Mouse (Mus musculus) induced T-regulatory cell, adult 2 months (primary cell): ENCODE data around the gene Sesn1.
"Not testable (repeated sequence)": the region's sequence is repeated elsewhere in the genome, so short reads cannot be mapped to it uniquely, and the experiment has no call there.

ENCODE experiments used
- DNase-seq: peaks from one replicate; pipeline ENCODE4 v3.0.0-alpha.2; 2012; ENCODE audit warnings: low read depth

The Sesn1 gene

GRCm38 (mm10) chr10:41809771-41810563, at the start of gene Sesn1, which contains the start of gene Cep57l1:
TSS of gene Sesn1 (plus strand) at chr10:41809935.
TSS of gene Cep57l1 (minus strand) at chr10:41809871.
- DNase-seq, result peak; percentile 95

DNA sequence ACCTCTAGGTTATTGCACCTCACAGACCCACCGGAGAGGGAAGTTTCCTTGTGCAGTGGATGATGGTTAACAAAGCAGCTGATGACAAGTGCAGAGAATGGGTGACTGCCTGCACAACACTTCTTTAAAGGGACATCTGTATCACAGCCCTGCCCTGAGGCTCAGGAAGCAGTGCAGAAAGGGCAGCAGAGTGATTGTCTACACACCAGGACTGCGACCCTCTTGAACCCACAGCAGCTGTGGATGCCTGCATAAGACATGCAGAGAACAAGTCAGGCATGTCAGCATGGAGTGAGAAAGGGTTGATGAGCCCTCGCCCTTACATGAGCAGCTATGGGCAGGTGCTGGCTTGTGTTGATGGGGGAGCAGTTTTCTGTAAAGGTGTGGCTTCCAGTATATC, 48.9 kb upstream of the Sesn1 start:
- no peak for DNase-seq

DNA sequence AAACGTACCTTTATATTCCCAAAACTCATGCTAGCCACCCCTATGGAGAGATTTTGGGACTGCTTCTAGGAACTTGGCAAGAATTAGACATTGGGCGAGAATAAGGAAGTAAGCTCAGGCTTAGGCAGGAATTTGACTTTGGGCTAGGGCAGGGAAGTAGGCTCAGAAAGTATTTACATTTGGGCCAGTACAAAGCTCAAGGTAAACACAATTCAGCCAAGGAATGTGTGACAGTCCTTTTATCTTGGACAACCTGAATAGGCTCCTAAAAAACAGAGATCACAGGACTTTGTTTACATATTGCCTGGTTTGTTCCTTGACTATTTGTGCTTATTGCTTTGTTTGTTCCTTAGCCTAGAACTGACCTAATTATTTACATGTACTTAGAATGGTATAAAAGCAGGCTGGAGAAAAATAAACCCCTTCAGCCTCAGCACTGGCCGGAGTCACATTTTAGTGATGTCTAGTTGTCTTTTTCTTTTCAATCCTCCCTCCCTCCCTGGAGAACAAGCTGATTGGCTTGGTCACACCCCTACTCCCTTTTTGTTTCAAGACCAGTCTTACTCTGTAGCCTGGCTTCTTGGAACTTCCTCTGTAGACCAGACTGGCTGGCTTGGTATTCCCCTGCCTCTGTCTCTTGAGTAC, 45.9 kb upstream of the Sesn1 start:
- DNase-seq, result no peak

DNA sequence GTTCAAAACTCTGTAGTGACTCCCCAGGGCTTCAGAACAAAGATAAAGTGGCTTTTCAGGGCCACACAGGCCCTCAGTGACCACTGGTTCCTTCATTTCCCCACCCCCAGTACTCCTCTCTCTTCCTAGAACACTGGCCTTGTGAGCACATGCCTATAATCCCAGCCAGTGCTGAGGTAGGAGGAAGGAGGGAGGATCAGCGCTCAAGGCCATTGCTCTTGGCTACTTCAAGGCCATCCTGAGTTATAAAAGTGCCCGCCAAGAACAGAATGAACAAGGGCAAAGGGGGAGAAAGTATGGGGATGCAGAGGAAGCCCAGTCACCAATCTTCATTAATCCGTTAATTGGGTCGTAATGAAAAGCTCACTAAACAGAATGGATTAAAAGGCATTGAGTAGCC, 44.1 kb upstream of the Sesn1 start:
- no peak for DNase-seq

- DNase-seq, result peak; percentile 13
These were observed 43.5 kb upstream of the Sesn1 start for GRCm38 (mm10) chr10:41766280-41766679.

DNA sequence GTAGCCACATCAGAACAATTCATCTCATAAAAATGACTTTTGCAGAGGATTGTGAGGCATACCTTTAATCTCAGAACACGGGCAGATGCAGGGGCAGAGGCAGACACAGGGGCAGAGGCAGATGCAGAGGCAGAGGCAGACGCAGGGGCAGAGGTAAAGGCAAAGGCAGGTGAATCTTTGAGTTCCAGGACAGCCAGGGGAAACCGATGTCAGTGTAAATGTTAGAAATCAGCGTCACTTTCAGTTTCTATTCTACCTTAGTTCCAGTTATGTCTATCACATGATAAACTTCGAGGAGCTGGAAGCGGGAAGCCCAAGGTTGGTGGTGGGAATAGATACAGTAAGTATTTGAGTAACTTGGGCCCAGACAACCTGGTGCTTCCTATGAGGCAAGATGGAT, 42.5 kb upstream of the Sesn1 start:
- DNase-seq, result peak; percentile 49

- no peak for DNase-seq
These were observed 17.4 kb upstream of the Sesn1 start for GRCm38 (mm10) chr10:41792375-41792774.

DNA sequence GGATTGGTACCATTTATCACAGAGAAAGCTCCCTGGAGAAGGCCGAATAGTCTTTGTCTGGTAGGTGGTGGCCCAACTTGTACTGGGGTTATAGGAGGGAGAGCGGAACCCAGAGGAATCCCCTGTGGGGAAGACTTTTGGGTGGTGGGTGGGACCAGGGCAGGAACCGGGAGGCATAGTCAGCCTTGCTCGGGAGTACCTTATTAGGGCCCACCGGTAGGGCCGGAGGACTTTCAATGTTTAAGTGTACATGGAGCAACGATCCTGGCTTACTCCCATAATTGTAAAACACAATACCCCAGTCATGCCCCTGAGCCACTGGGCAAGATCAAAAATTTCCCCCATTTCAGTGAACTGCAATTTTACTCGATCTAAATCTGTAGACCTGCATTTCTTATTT, 12.5 kb upstream of the Sesn1 start:
- DNase-seq, result no peak

GRCm38 (mm10) chr10:41803467-41803866, 6.3 kb upstream of the Sesn1 start:
- no peak for DNase-seq

- no peak for DNase-seq
These were observed 5.0 kb upstream of the Sesn1 start for GRCm38 (mm10) chr10:41804711-41805110.

- DNase-seq, result no peak
These were observed 3.9 kb upstream of the Sesn1 start for GRCm38 (mm10) chr10:41805729-41806355.

GRCm38 (mm10) chr10:41809080-41809770, 510 bp upstream of the Sesn1 start:
- DNase-seq, result no peak

- peak; percentile 55 for DNase-seq
These were observed 1.1 kb downstream of the Sesn1 start for GRCm38 (mm10) chr10:41810564-41811455.

GRCm38 (mm10) chr10:41812566-41812965, 2.8 kb downstream of the Sesn1 start:
- no peak for DNase-seq

- DNase-seq, result no peak
These were observed 4.6 kb downstream of the Sesn1 start for GRCm38 (mm10) chr10:41814305-41814853.

GRCm38 (mm10) chr10:41816516-41816915, 6.8 kb downstream of the Sesn1 start:
- peak; percentile 23 for DNase-seq

DNA sequence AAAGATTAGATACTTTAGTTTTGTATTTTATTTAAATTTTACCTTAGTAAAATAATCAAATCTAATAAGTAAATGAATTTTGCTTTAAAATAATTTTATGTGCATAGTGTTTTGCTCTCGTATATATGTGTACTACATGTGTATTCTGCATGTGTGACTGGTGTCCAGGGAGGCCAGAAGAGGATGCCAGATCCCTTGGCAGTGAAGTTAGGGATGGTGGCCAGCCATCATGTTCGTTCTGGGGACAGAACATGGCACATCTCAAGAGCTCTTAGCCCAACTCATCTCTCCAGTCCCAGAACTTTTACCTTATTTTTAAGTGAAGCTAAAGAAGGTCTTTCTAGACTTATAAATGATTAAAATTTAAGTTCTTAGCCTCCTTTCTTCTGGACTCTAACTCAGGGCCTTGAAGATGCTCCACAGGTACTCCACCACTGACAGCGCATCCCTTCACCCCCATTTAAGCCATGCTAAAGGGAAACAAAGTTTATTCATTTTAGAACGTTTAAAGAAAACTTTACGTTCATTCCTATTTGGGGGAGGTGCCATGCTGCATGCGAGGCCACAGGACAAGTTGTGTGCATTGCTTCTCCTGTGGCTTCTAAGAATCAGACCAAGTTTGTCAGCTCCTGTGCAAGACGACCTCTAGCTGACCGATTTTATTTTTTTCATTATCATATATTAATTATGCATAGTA, 8.4 kb downstream of the Sesn1 start:
- DNase-seq, result no peak

GRCm38 (mm10) chr10:41818733-41819070, 9.0 kb downstream of the Sesn1 start:
- not testable (repeated sequence) for DNase-seq

DNA sequence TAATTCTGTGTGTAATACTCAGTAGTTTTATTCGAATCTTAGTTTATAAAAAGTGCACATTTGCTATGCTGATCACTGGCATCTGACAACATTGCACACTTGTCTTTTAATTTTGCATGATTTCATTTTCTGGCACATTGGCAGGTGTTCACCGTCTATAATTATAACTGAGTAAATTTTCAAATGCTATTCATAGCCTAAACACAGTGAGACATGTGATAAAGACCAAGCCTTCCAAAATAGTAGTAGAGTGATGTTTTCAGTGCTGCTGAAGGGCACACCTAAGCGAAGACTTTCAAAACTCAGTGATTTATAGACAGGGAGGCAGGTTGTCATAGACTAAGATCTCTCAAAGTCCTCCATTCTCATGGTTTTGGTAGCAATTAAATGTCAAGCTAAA, 9.6 kb downstream of the Sesn1 start:
- DNase-seq, result no peak

- DNase-seq, result no peak
These were observed 10.7 kb downstream of the Sesn1 start for GRCm38 (mm10) chr10:41820401-41820800.

GRCm38 (mm10) chr10:41821171-41821570, 11.4 kb downstream of the Sesn1 start:
- no peak for DNase-seq
